Mouse (Mus musculus) thymus, adult 2 months (tissue): ENCODE results near the gene Olfr1348.

Experiments
- CTCF ChIP-seq: fragments of 200-500 bp; IDR thresholded peaks from 2 replicates; pipeline ENCODE4 v1.5.1; 2012; ENCODE audit warnings: mild to moderate bottlenecking, control low read depth, low read length, moderate library complexity, borderline replicate concordance; ENCODE audit not compliant: control insufficient read depth, poor library complexity, insufficient read depth; ENCODE audit errors: extremely low read depth
- POLR2A ChIP-seq: fragments of 200-500 bp; IDR thresholded peaks from 2 replicates; pipeline ENCODE4 v1.6.1; 2012; ENCODE audit warnings: mild to moderate bottlenecking, low read length, control low read depth, moderate library complexity; ENCODE audit not compliant: control insufficient read depth, poor library complexity, insufficient read depth; ENCODE audit errors: extremely low read depth

- TF ChIP-seq CTCF = no peak
- TF ChIP-seq POLR2A = no peak
Measured at GRCm38 (mm10) chr7:6525001-6525400, 16.5 kb upstream of the Olfr1348 start.
